Mouse (Mus musculus): Measurements from ENCODE around the gene 4930562C15Rik.

DNA sequence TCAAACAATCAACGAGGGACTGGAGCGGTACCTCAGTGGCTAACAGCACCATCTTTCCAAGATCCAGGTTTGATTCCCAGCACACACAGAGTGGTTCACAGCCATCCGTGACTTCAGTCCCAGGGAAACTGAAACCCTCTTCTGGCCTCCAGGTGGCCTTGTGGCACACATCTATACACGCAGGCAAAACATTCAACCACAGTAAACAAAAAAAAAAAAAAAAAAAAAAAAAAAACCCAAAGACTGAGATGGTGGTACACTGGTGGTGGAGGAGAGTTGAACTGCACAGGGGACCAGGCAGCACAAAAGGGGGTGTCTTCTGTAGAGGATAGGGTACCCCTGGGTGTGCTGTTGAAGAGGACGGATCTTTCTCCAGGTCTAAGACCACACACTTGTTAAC lies 35.3 kb downstream of the 4930562C15Rik start:
- TF ChIP-seq MYC (IDR thresholded peaks at IDR 0.05; ENCODE audit: low read depth, low read length) = no peak
- TF ChIP-seq POLR2A (IDR thresholded peaks at IDR 0.05; ENCODE audit: control insufficient read depth in 1 of 2, insufficient read depth in 1 of 2, low read depth in 1 of 2, low read length in 2 of 2, poor library complexity in 1 of 2) = no peak
- no peak for TF ChIP-seq ZKSCAN1 (IDR thresholded peaks at IDR 0.05; ENCODE audit: low read depth, low read length)
- no peak for TF ChIP-seq CTCF (IDR thresholded peaks at IDR 0.05 in 2 of 3, conservative IDR thresholded peaks at IDR 0.05 in 1 of 3; ENCODE audit: control insufficient read depth in 1 of 3, insufficient read depth in 1 of 3, low read depth in 2 of 3, low read length in 3 of 3, poor library complexity in 1 of 3, severe bottlenecking in 1 of 3)
- no peak for TF ChIP-seq ZC3H11A (IDR thresholded peaks at IDR 0.05; ENCODE audit: low read depth, low read length)
- no peak for TF ChIP-seq ELF1 (IDR thresholded peaks at IDR 0.05; ENCODE audit: low read depth, low read length)
